In the genomic region with DNA sequence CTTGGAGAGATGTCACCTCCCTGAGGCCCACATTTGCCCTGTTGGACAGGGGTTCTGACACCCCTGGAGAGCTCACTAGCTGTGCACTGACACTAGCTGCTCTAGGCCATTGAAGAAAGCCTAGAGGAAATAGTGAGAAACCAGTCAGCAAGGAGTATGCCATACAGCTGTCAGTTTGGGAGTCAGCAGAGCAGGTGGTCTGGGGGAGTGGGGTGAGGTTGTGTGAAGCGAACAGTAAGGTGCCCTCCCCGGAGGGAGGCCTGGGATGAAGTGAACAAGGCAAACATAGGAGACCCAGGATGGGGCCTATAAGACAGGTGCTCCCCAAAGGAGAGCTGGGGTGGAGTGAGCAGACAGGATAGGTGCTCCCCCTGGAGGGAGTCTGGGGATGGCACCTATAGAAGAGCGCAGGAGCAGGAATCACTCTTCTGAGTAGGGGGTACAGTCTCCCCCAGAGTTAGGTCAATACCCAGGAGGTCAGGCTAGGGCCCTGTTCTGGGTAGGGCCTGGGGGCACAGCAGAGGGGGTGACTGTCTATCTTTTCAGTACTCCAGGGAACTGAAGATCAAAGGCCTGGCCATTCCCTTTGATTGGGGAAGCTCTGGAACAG, we compare ENCODE assay signal across 9 mouse cellular contexts.
DNase-seq lines count a peak whose midpoint lies in the region; TF ChIP-seq lines count a peak whose summit lies in the region.
"Had no signal": no experiment of that assay in that cellular context is flagged by ENCODE, and none has a peak within 500 bp of the region (broad histone marks: within the 10 kb centered on the region; RNA-seq: fewer than 3 reads in every experiment).

No protein-coding gene starts in this region.

- TF ChIP-seq CTCF in lung, adult 2 months (IDR thresholded peaks at IDR 0.05; ENCODE audit: insufficient read depth, low read length) = 0 out of 2 replicates have a peak, but pooled peaks have one; percentile 4

- H3K36me3 ChIP-seq in embryonic facial prominence, embryonic 10.5 days (replicated peaks) = peaks cover 7% of the 10 kb centered on the region

- no peak overlapping the region for H3K4me3 ChIP-seq in lung, adult 2 months (replicated peaks; ENCODE audit: extremely low read depth, low read depth, low read length)
- H3K4me3 ChIP-seq in embryonic facial prominence, embryonic 10.5 days = no peak overlapping the region

- no peaks in the 10 kb centered on the region for H3K9me3 ChIP-seq in embryonic facial prominence, embryonic 10.5 days

- H3K27ac ChIP-seq in embryonic facial prominence, embryonic 10.5 days (replicated peaks) = 0 out of 2 replicates have a peak overlapping the region, but pooled peaks have one; percentile 35

- WGBS in lung, adult 2 months = 91% methylated on average over 3 of the region's 3 CpGs
- 76% methylated on average over 3 of the region's 3 CpGs for WGBS in embryonic facial prominence, embryonic 10.5 days

- intact Hi-C loops in heart, postnatal 36 days (cut with DNase I) = no loop called here

- H3K27me3 ChIP-seq in embryonic facial prominence, embryonic 10.5 days (replicated peaks; ENCODE audit: low read depth, poor library complexity, severe bottlenecking) = no peaks in the 10 kb centered on the region

- DNase-seq in adrenal gland, postnatal 36 days = peak; percentile 32 to 38
- DNase-seq in adrenal gland, postnatal 4 days (ENCODE audit: low spot score in 2 of 2) = no peak
- DNase-seq in lung, adult 2 months = no peak
- no peak for DNase-seq in lung, postnatal 4 days
- peak; percentile 22 for DNase-seq in embryonic facial prominence, embryonic 10.5 days (ENCODE audit: low spot score)
- peak; percentile 16 for DNase-seq in lung, postnatal 14 days
- DNase-seq in cerebellum, postnatal 10 days = no peak
- no peak for DNase-seq in heart, postnatal 36 days
- DNase-seq: left cerebral cortex, postnatal 4 days had no signal

- no peaks in the 10 kb centered on the region; the same call in none of the 2 replicates for H3K4me1 ChIP-seq in lung, adult 2 months (ENCODE audit: control insufficient read depth, insufficient read depth, low read length)
- H3K4me1 ChIP-seq in embryonic facial prominence, embryonic 10.5 days = peaks cover 60% of the 10 kb centered on the region

- no peak for TF ChIP-seq POLR2A in lung, adult 2 months (IDR thresholded peaks at IDR 0.05; ENCODE audit: borderline replicate concordance, extremely low read depth, low read depth, low read length)

Comparison
In these comparisons a context has a peak if more than half of its experiments do, and no peak if none do; other contexts are left out.
1. DNase-seq: peak in adrenal gland, postnatal 36 days (2 of 2), embryonic facial prominence, embryonic 10.5 days (single experiment) and lung, postnatal 14 days (single experiment); none in adrenal gland, postnatal 4 days (0 of 2), lung, adult 2 months (single experiment), lung, postnatal 4 days (0 of 2), cerebellum, postnatal 10 days (0 of 2) and heart, postnatal 36 days (0 of 2).